Mouse (Mus musculus) cerebellum, adult 2 months (tissue): ENCODE data around the gene Negr1.

Experiments used
- CTCF ChIP-seq: fragments of 200-500 bp; IDR thresholded peaks from 2 replicates; pipeline ENCODE4 v1.5.1; 2011; ENCODE audit warnings: low read depth, mild to moderate bottlenecking, control low read depth, low read length, moderate library complexity, borderline replicate concordance; ENCODE audit not compliant: insufficient read depth
- POLR2A ChIP-seq: fragments of 200-500 bp; IDR thresholded peaks from 2 replicates; pipeline ENCODE4 v1.6.1; 2011; ENCODE audit warnings: low read length, control low read depth, borderline replicate concordance; ENCODE audit not compliant: insufficient read depth

- TF ChIP-seq POLR2A (no peak), CTCF (peak; percentile 11; the same call in 1 of the 2 replicates)
Measured at GRCm38 (mm10) chr3:157268742-157269141, 707.1 kb downstream of the Negr1 start.
